Mouse (Mus musculus) R1 (cell line): ENCODE measurements around the gene Camk2g.
"Not testable (repeated sequence)": the region's sequence is repeated elsewhere in the genome, so short reads cannot be mapped to it uniquely, and the experiment has no call there.

Experiments used
- DNase-seq: peaks from one replicate; pipeline ENCODE4 v3.0.0-alpha.2; 2018; ENCODE audit warnings: low read depth, low spot score

Gene Camk2g

GRCm38 (mm10) chr14:20741301-20741700 lies 52.6 kb downstream of the Camk2g start:
- no peak for DNase-seq

GRCm38 (mm10) chr14:20738511-20738910 lies 55.4 kb downstream of the Camk2g start:
- DNase-seq: no peak

DNA sequence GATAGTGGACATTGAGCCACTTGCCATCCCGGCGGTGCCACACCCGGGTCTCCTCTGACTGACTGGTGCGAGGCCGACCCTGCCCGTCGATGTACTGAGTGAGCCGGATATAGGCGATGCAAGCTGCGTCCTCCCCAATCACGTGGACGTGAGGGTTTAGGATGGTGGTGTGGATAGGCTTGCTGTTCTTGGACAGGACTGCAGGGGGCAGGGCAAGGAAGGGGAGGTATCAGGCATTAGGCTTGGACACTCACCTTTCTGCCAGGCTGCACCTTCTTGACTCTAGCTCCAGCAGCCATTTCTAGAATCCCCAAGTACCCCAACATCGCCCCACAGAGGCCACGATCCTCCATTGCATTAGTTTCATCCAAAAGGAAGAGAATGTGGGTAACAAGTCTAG lies 56.6 kb downstream of the Camk2g start:
- peak; percentile 96 for DNase-seq

GRCm38 (mm10) chr14:20735892-20736390 lies 57.9 kb downstream of the Camk2g start:
- no peak for DNase-seq

DNA sequence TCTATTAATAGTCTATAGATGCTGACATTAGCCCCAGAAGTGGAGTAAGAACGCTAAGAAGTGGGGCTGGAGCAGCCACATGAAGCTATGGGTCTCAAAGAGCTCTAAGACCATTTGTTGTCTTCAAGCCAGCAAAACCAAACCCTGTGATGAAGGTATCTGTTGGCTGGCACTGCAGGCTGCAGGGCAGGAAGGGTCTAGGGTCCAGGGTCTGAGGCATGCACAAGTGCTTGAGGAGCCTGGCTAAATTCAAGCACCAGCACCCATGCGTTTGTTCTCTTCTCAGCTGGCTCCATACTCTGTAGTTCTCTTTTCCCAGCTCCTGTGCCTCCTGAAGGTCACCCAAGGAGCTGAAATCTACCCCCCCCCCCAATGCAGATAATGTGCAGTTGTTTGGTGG lies 58.8 kb downstream of the Camk2g start:
- DNase-seq: no peak

DNA sequence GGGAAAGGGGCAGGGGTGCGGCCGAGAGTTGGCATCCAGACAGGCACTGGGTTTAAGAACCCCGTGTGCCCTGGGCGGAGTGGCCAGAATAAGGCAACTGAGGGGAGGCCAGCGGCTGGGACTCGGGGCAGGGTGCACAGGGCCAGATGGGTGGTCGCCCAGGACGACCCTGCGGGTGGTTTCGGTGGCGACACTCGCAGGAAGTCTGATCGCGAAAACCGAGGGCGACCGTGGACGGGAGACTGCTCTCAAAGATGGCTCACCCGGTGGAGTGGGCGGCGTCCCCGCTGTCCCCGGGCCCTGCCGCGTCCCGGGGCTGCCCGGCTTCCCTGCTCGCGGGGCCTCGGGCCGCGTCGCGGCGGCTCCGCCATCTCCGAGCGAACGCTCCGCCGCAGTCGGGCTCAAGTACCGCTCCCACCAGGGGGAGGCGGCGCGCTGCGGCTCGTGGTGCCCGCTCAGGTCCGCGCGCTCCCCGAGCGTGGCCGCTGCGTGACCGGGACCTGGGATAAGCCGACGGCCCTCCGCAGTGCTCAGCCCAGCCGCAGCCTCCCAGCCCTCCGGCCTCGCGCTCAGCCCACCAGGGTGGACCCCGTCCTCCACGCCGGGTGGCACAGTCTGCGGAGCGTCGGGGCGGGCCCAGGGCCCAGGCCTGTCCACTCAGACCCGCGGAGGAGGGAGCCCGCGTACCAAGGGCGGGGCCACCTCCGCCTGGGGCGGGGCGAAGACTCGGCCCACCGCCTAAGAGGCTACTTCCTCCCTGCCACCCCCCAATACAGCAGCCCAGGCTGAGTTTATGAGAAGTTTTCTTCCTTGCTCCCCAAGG lies 59.7 kb downstream of the Camk2g start, which contains the start of gene Ndst2:
TSS of gene Ndst2 (minus strand) at position 611 of the 823 bp plus-strand sequence.
- DNase-seq: peak; percentile 74

DNA sequence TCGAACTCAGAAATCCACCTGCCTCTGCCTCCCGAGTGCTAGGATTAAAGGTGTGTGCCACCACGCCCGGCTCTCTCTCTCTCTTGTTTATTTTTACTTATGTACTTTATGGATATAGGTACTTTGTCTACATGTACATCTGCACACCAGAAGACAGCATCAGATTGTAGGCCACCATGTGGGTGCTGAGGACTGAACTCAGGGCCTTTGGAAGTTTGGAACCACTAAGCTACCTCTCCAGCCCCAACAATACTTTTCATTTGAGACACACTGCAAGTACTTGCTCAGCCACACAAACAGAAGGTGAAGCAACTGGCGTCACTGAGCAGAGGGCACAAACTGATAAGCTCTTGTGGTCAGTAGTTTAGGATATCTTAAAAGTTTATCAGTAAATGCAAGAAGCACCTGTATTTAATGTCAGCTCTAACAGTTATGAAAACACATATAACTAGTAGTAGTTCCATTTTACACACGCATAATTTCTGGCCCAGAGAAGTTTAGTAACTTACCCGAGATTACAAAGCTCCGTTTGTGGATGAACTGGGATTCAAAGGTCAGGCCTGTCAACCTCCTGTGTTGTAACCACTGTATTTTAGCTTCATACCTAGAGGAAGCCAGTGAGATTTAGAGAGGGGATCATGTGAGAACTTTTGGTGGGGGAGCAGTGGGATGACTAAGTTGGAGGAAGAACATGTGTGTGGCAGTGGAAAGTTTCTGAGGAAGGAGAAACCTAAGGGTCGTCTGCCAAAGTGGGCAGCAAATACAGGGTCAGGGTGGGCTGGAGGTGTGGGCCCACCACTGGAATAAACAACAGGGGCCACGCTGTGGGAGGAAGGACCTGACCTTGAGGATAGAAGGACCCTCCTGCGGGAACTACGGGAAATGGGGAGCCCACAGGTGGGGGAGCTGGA lies 60.6 kb downstream of the Camk2g start:
- DNase-seq: no peak

DNA sequence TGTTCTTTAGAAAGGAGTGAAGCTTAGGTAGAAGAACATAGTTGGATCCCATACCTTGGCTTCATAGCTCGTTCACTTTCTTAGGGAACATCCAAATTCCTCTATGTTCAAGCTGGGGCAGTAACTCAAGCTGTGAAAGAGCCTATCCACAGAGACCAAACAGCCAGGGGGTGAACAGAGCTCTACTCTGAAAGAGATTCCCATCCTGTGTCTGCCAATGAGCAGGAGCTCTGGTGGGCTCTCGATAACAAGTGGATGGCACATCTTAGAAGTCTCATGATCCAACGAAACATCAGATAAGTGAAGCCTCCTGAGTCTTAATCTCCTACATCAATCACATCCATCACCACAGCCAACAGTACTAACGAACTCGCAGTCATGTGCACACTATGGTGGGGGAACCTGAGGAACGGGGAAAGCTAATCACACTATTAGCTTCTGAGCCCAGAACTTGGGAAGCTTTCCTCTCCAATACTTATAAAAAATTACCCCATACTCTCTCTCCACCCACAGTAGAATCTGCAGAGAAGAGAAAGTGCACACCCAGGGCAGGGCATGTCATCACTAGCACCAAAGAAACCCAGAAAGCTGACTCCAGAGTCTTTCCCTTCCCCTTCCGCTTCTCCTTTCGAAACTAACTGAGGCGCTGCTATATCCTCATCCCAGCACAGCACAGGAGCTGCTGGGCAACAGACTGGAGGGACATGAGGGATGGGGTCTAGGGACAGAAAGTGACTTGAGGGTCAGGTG lies 62.9 kb downstream of the Camk2g start:
- no peak for DNase-seq

- no peak for DNase-seq
Observed at GRCm38 (mm10) chr14:20729871-20730270, 64.0 kb downstream of the Camk2g start.

DNA sequence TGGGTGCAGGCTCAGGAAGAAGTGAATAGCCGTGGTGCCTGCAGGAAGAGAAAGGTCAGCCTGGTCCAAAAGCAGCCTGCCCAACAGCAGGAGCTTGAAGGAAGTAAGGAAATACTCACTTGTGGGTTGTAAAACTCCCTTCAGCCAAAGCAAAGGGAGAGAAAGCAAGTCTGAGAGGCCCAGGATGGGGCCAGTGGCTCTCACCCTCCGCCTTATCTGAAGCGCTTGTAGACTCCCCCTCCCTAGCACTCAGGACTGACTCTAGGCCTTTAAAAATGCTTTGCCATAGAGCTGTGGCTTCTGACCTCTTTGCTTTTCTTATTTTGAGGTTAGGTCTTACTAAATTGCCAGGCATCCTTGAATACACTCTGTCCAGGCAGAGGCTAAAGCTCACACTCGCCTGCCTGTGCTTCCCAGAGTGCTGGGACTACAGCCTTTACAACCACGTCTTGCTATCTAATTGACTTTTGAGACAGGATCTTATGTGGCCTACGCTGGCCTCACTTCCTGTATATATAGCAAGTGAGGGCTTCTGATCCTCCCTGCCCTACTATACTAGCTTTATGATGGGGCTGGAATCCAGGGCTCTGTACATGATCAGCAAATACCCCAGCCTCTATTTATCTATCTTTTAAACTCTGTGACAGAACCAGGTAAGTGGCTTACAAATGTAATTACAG lies 68.1 kb downstream of the Camk2g start:
- DNase-seq: no peak

- DNase-seq: peak; percentile 48
Observed at GRCm38 (mm10) chr14:20724043-20724442, 69.8 kb downstream of the Camk2g start.

DNA sequence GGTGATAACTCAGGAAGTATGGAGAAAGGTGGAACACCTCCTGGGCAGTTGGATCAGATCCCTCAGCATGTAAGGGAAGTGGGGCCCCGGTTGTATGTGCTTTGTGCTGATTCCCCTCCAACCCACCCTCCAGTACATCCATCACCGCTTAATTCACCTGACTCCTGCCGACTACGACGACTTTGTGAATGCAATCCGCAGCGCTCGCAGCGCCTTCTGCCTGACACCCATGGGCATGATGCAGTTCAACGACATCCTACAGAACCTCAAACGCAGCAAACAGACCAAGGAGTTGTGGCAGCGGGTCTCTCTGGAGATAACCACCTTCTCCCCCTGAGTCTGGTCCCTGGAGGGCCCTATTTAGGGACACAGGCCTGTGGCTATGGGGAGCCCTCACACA lies 70.9 kb downstream of the Camk2g start:
- DNase-seq: no peak

DNA sequence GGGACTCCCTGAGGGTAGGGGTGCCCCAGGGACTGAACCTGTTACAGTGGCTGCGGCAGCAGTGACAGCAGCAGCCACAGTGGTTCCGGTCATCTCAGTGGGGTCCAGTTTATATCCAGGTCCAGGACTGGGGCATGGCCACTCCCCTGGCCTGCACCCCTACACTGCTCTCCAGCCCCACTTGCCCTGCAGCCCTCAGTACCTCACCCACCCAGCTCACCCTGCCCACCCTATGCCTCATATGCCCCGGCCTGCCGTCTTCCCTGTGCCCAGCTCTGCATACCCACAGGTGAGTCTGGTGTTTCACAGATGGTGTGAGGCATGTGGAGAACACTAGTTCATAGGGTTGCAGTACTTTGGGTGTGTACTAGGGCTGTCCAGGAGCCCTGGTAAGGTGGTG lies 72.5 kb downstream of the Camk2g start:
- DNase-seq: no peak

DNA sequence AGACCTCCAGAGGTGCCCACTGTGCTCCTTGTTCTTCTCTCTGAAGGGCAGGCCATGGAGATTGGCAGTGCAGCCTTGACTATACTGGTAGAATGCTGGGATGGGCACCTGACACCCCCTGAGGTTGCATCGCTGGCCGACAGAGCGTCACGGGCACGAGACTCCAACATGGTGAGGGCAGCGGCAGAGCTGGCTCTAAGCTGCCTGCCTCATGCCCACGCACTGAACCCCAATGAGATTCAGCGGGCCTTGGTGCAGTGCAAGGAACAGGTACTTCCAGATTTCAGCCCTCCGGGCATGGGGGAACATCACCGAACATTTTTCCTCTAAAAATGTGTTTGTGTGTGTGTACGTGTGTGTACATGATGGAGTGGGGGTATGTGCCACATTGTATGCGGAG lies 74.1 kb downstream of the Camk2g start:
- no peak for DNase-seq

GRCm38 (mm10) chr14:20718443-20718842 lies 75.4 kb downstream of the Camk2g start:
- no peak for DNase-seq

DNA sequence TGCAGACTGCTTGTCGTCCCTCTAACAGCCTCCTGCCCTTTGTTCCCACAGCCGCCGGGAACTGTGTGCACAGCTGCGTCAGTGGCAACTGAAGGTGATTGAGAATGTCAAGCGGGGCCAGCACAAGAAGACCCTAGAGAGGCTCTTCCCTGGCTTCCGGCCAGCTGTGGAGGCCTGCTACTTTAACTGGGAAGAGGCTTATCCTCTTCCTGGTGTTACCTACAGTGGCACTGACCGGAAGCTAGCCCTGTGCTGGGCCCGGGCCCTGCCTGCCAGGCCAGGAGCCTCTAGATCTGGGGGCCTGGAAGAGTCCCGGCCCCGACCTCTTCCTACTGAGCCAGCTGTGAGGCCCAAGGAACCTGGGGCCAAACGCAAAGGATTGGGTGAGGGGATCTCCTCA lies 80.1 kb downstream of the Camk2g start:
- no peak for DNase-seq

DNA sequence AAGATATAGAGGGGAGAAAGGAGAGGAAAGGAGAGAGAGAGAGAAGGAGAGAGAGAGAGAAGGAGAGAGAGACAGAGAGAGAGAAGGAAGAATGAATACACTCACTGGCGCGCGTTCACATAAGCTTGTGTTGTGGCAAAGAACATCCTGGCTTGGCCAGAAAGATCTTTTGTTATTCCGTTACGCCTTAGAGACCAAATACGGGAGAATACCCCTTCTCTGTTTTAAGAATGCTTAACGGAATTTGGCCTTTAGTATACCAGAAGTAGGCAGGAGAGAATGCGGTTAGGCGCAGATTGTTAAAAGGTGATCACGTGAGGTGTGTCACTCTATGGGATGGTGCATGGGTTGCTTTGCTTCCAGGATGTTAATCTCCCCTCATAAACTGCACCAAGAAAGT lies 85.6 kb downstream of the Camk2g start:
- peak; percentile 53 for DNase-seq

DNA sequence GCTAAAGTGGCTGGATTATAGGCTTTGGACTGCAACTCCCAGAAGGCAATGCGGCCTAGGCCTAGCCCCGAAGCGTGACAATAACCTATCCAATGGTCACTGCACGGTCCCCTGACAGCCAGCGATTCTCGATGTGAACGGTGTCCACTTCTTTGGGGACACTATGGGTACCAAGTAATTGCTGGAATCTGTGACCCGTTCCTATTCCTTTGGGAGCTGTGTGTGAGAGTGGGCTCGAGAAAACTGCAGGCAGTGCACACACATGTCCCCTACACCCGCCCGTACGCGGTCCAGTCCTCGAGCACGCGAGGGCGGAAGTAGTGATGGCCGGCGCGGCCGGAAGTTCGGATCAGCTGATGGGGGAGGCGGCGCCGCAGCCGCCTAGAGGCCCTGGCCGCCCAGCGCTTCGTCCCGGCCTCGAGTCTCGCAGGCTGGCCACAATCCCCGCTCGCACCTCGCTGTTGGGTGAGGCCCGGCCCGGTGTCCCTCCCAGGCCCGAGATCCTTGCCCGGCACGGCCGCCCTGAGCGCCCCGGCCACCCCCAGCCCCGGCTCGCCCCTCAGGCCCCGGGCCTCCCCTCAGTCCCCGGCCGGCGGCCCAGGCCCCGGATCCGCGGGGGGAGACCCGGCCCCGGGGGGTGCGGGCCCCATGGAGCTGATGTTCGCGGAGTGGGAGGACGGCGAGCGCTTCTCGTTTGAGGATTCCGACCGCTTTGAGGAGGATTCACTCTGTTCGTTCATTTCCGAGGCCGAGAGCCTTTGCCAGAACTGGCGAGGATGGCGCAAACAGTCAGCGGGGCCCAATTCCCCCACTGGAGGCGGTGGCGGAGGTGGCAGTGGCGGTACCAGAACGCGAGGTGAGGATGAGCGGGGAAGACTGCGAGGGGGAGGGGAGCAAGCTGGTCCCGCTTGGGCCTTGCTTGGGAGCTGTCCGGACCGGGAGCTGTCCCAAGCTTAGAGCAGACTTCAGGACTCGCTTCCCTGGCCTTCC lies 86.4 kb downstream of the Camk2g start, which contains the start of gene Zswim8:
TSS of gene Zswim8 (plus strand) at position 352 of the 990 bp plus-strand sequence.
- DNase-seq: peak; percentile 77

DNA sequence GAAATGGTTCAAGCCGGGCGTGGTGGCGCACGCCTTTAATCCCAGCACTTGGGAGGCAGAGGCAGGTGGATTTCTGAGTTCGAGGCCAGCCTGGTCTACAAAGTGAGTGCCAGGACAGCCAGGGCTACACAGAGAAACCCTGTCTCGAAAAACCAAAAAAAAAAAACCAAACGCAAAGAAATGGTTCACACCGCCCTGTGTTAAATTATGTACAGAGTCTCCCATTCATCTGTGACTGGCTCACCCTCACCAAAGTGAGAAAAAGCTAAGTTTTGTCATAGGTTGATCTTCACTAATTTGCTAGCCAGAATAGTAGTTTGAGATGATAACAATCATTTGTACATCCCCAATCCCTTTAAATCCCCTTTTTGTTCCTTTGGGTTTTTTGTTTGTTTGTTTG lies 90.4 kb downstream of the Camk2g start:
- DNase-seq: not testable (repeated sequence)
